ENCODE assay signal across 9 mouse cellular contexts in genomic region chr11:118534382-118535092, GRCm38 (mm10). TPM values are rescaled to one million over a fixed set of nuclear protein-coding genes. Genes with fewer than 3 reads are reported as not detected.
A peak's percentile ranks its signal among the peaks of the same experiment; 100 is the strongest.
DNase-seq lines count a peak whose midpoint lies in the region; ATAC-seq and TF ChIP-seq lines count a peak whose summit lies in the region.
"Had no signal": no experiment of that assay in that cellular context is flagged by ENCODE, and none has a peak within 500 bp of the region (broad histone marks: within the 10 kb centered on the region; RNA-seq: fewer than 3 reads in every experiment).

No protein-coding gene starts in this region.

- peak; percentile 68 for ATAC-seq in midbrain, embryonic 11.5 days (ENCODE audit: low FRiP score)
- no peak for ATAC-seq in midbrain, embryonic 13.5 days
- peak; percentile 61 for ATAC-seq in kidney, embryonic 14.5 days (ENCODE audit: low FRiP score, low TSS enrichment)

- peak; percentile 55 for TF ChIP-seq CTCF in cerebellum, adult 2 months (IDR thresholded peaks at IDR 0.05; ENCODE audit: borderline replicate concordance, insufficient read depth, low read depth, low read length)

- no peak overlapping the region for H3K4me3 ChIP-seq in cerebellum, adult 2 months (replicated peaks; ENCODE audit: insufficient read depth, low read depth, low read length)
- no peak overlapping the region for H3K4me3 ChIP-seq in midbrain, embryonic 11.5 days (ENCODE audit: low read depth, low read length)
- H3K4me3 ChIP-seq in midbrain, embryonic 13.5 days (replicated peaks), result no peak overlapping the region
- H3K4me3 ChIP-seq in kidney, embryonic 14.5 days (ENCODE audit: low read length), result no peak overlapping the region
- H3K4me3 ChIP-seq: megakaryocyte, embryonic 14.5 days had no signal

- no peak overlapping the region for H3K27ac ChIP-seq in cerebellum, adult 2 months (ENCODE audit: insufficient read depth, low read length)
- H3K27ac ChIP-seq in midbrain, embryonic 11.5 days (ENCODE audit: low read depth, low read length), result no peak overlapping the region
- no peak overlapping the region for H3K27ac ChIP-seq in midbrain, embryonic 13.5 days
- no peak overlapping the region for H3K27ac ChIP-seq in kidney, embryonic 14.5 days (ENCODE audit: low read depth, low read length)

- no peaks in the 10 kb centered on the region for H3K27me3 ChIP-seq in cerebellum, adult 2 months (ENCODE audit: control insufficient read depth, insufficient read depth, low read length)
- H3K27me3 ChIP-seq in midbrain, embryonic 11.5 days (ENCODE audit: control insufficient read depth, insufficient read depth, low read length), result 0 out of 2 replicates have a peak, but pooled peaks cover 2% of the 10 kb centered on the region
- H3K27me3 ChIP-seq in midbrain, embryonic 13.5 days, result no peaks in the 10 kb centered on the region
- peaks cover 3% of the 10 kb centered on the region; the same call in 1 of the 2 replicates for H3K27me3 ChIP-seq in kidney, embryonic 14.5 days (ENCODE audit: control insufficient read depth, insufficient read depth, low read length)

- H3K9me3 ChIP-seq in midbrain, embryonic 11.5 days (ENCODE audit: control insufficient read depth, low read length), result no peaks in the 10 kb centered on the region
- no peaks in the 10 kb centered on the region for H3K9me3 ChIP-seq in midbrain, embryonic 13.5 days
- no peaks in the 10 kb centered on the region for H3K9me3 ChIP-seq in kidney, embryonic 14.5 days (ENCODE audit: control insufficient read depth, low read length)
- H3K9me3 ChIP-seq: megakaryocyte, embryonic 14.5 days had no signal

- H3K4me1 ChIP-seq in cerebellum, adult 2 months (ENCODE audit: control insufficient read depth, insufficient read depth, low read length), result peaks cover 82% of the 10 kb centered on the region
- no peaks in the 10 kb centered on the region for H3K4me1 ChIP-seq in midbrain, embryonic 11.5 days (ENCODE audit: control insufficient read depth, insufficient read depth, low read length)
- H3K4me1 ChIP-seq in midbrain, embryonic 13.5 days (replicated peaks), result peaks cover 33% of the 10 kb centered on the region
- H3K4me1 ChIP-seq in kidney, embryonic 14.5 days (ENCODE audit: control insufficient read depth, insufficient read depth, low read length), result peaks cover 25% of the 10 kb centered on the region

- no peak for DNase-seq in cerebellum, adult 2 months
- no peak for DNase-seq in cerebellum, adult 9-10 months
- peak; percentile 97 for DNase-seq in midbrain, embryonic 11.5 days (ENCODE audit: low spot score, missing footprints)
- DNase-seq in embryo, embryonic 10.5 days (ENCODE audit: low spot score), result peak; percentile 86
- DNase-seq in neural tube, embryonic 10.5 days (ENCODE audit: extremely low spot score, low spot score), result peak; percentile 73
- no peak for DNase-seq in natural killer cell, adult 2 months (ENCODE audit: low spot score in 2 of 2)

- no peaks in the 10 kb centered on the region for H3K36me3 ChIP-seq in midbrain, embryonic 11.5 days (ENCODE audit: control insufficient read depth, insufficient read depth, low read length)
- no peaks in the 10 kb centered on the region for H3K36me3 ChIP-seq in midbrain, embryonic 13.5 days
- no peaks in the 10 kb centered on the region for H3K36me3 ChIP-seq in kidney, embryonic 14.5 days (ENCODE audit: control insufficient read depth, insufficient read depth, low read length)

- H3K9ac ChIP-seq in midbrain, embryonic 11.5 days (ENCODE audit: low read length), result no peak overlapping the region
- no peak overlapping the region for H3K9ac ChIP-seq in midbrain, embryonic 13.5 days (replicated peaks)
- no peak overlapping the region for H3K9ac ChIP-seq in kidney, embryonic 14.5 days (ENCODE audit: low read depth, low read length)

- WGBS in cerebellum, adult 2 months, result 44% methylated on average over 18 of the region's 18 CpGs
- 33% methylated on average over 18 of the region's 18 CpGs for WGBS in midbrain, embryonic 11.5 days
- WGBS in midbrain, embryonic 13.5 days, result 30% methylated on average over 18 of the region's 18 CpGs
- WGBS in kidney, embryonic 14.5 days, result 12% methylated on average over 18 of the region's 18 CpGs

- no peak for TF ChIP-seq POLR2A in cerebellum, adult 2 months (IDR thresholded peaks at IDR 0.05; ENCODE audit: borderline replicate concordance, insufficient read depth, low read length)

- no peak overlapping the region for H3K4me2 ChIP-seq in midbrain, embryonic 11.5 days
- no peak overlapping the region for H3K4me2 ChIP-seq in midbrain, embryonic 13.5 days (replicated peaks)
- no peak overlapping the region for H3K4me2 ChIP-seq in kidney, embryonic 14.5 days (replicated peaks; ENCODE audit: low read depth, low read length)

RNA-seq across cellular contexts. Expression of gene Engase, which starts 57.9 kb away (rescaled TPM):
- 8.3 and 9.3 TPM in 2 replicates for polyA plus RNA-seq in cerebellum, adult 2 months (2012; rRNA removed)
- polyA plus RNA-seq in midbrain, embryonic 11.5 days (2014; fragmentation: Nextera tagmentation; extraction: Ambion mirVana), result 4.4 and 6.4 TPM in 2 replicates
- polyA plus RNA-seq in midbrain, embryonic 13.5 days (2015; fragmentation: Nextera tagmentation; extraction: Ambion mirVana), result 6.3 and 6.4 TPM in 2 replicates
- 3.9 and 9.7 TPM in 2 replicates for polyA plus RNA-seq in kidney, embryonic 14.5 days (2014; fragmentation: Nextera tagmentation; extraction: Ambion mirVana)

Comparison
In these comparisons a context has a peak if more than half of its experiments do, and no peak if none do; other contexts are left out.
1. DNase-seq: peak in midbrain, embryonic 11.5 days (single experiment), embryo, embryonic 10.5 days (single experiment) and neural tube, embryonic 10.5 days (single experiment); none in cerebellum, adult 2 months (0 of 2), cerebellum, adult 9-10 months (single experiment) and natural killer cell, adult 2 months (0 of 2).